Mouse (Mus musculus): Measurements from ENCODE around the gene Gna11. TPM values are rescaled to one million over a fixed set of nuclear protein-coding genes. Genes with fewer than 3 reads are reported as not detected.

The Gna11 gene
- polyA plus RNA-seq, 1 experiment from 2014 or later: 77.1 TPM

GRCm38 (mm10) chr10:81537429-81537828 is 7.6 kb downstream of the Gna11 start:
- Histone ChIP-seq H3K4me1 (replicated peaks) (peaks cover 27% of the 10 kb centered on the region), H3K27ac (no peak overlapping the region), H3K36me3 (peaks cover 43% of the 10 kb centered on the region), H3K4me3 (replicated peaks) (no peak overlapping the region), H3K9ac (replicated peaks) (no peak overlapping the region), H3K9me3 (no peaks in the 10 kb centered on the region), H3K27me3 (no peaks in the 10 kb centered on the region), H3K4me2 (replicated peaks) (no peak overlapping the region)
- 83% methylated on average over 2 of the region's 2 CpGs for WGBS
- no peak for ATAC-seq

DNA sequence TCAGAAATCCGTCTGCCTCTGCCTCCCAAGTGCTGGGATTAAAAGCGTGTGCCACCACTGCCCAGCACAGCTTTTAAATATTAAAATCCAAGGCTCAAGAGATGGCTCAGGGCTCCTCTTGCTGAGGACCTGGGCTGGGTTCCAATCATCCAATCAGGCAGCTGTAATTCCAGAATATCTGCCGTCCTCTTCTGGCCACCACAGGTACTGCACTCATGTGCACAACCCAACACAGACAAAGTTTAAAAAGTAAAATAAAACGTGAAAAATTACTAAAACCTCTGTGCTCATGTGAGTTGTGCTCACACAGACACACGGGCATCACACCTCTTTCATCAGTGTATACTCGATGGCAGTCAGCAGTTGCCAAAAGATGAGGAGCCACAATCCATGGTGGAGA is 8.3 kb downstream of the Gna11 start:
- WGBS: 80% methylated on average over 6 of the region's 6 CpGs
- no peak for ATAC-seq
- no peak overlapping the region for H3K4me2 ChIP-seq (replicated peaks)
- H3K4me1 ChIP-seq (replicated peaks): peaks cover 20% of the 10 kb centered on the region
- H3K9ac ChIP-seq (replicated peaks): no peak overlapping the region
- H3K27ac ChIP-seq: no peak overlapping the region
- no peak overlapping the region for H3K4me3 ChIP-seq (replicated peaks)
- H3K36me3 ChIP-seq: peaks cover 49% of the 10 kb centered on the region
- no peaks in the 10 kb centered on the region for H3K9me3 ChIP-seq
- no peaks in the 10 kb centered on the region for H3K27me3 ChIP-seq

DNA sequence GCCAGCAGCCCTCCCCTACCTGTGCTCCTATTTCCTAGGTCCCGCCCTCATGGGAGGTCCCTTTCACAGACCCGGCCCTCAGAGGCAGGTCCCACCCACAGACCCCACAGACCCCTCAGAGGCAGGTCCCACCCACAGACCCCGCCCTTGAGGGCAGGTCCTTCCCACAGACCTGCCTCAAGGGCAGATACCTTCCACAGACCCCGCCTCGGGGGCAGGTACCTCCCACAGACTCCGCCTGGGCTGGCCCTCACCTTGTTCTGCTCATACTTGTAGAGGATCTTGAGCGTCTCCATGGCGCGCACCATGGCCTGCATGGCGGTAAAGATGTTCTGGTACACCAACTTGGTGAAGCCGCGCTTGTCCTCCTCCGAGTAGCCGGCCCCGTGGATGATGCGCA is 10.2 kb downstream of the Gna11 start:
- 69% methylated on average over 16 of the region's 16 CpGs for WGBS
- no peak for ATAC-seq
- peaks cover 68% of the 10 kb centered on the region for H3K36me3 ChIP-seq

GRCm38 (mm10) chr10:81526779-81527178 is 18.2 kb downstream of the Gna11 start:
- Histone ChIP-seq H3K4me2 (replicated peaks) (no peak overlapping the region), H3K27me3 (peaks cover 8% of the 10 kb centered on the region), H3K27ac (no peak overlapping the region), H3K4me3 (replicated peaks) (no peak overlapping the region), H3K36me3 (peaks cover 36% of the 10 kb centered on the region), H3K9me3 (no peaks in the 10 kb centered on the region), H3K4me1 (replicated peaks) (no peaks in the 10 kb centered on the region), H3K9ac (replicated peaks) (no peak overlapping the region)
- peak; percentile 49; the same call in 1 of the 2 replicates for ATAC-seq
- 15% methylated on average over 14 of the region's 14 CpGs for WGBS

More for the DNA sequence above, 10.2 kb downstream of the Gna11 start:
- Histone ChIP-seq H3K27me3 (no peaks in the 10 kb centered on the region), H3K4me3 (replicated peaks) (no peak overlapping the region), H3K27ac (no peak overlapping the region), H3K9me3 (no peaks in the 10 kb centered on the region), H3K4me2 (replicated peaks) (no peak overlapping the region), H3K9ac (replicated peaks) (no peak overlapping the region), H3K4me1 (replicated peaks) (peaks cover 10% of the 10 kb centered on the region; the same call in 1 of the 2 replicates)

DNA sequence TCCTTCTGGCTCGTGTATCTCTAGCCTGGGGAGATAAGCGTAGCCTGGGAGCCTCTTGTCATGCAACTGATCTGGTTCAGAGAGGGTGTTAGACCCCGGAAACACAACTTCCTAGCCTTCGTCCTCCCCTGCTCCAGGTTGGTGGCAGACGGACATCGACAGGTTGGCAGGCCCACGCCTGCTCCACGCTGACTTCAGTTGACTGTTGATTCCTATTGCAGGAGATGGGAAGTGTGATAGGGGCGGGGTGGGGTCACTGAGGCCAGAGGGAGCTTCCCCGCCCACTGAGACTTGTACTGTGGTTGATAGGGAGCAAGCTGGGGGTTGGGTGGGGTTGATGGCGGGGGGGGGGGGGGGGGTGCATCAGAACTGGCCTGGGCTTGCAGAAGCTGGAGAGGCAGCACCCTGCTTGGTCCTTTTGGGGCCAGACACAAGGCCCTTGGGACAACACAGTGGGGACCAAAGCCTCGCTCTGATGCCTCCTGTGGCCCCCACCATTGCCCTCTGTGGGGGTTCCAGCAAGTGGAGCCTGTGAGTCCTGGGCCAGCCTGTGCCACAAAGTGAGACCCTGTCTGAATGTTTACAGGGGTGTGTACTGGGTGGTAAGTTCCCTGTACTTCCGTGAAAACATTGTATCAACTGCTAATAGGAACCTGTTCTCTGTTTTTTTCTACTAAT is 19.8 kb downstream of the Gna11 start:
- H3K36me3 ChIP-seq: peaks cover 20% of the 10 kb centered on the region
- WGBS: 75% methylated on average over 11 of the region's 13 CpGs
- H3K9ac ChIP-seq (replicated peaks): no peak overlapping the region
- H3K9me3 ChIP-seq: no peaks in the 10 kb centered on the region
- H3K27me3 ChIP-seq: peaks cover 8% of the 10 kb centered on the region
- ATAC-seq: no peak
- no peaks in the 10 kb centered on the region for H3K4me1 ChIP-seq (replicated peaks)
- no peak overlapping the region for H3K27ac ChIP-seq
- no peak overlapping the region for H3K4me2 ChIP-seq (replicated peaks)
- H3K4me3 ChIP-seq (replicated peaks): no peak overlapping the region

- no peaks in the 10 kb centered on the region for H3K9me3 ChIP-seq
- no peak within 1 kb of the TSS; the same call in 1 of the 2 replicates for H3K9ac ChIP-seq (replicated peaks)
- H3K36me3 ChIP-seq: peaks cover 10% of the 10 kb centered on the region
- no peak for ATAC-seq
- 35% methylated on average over 9 of the region's 9 CpGs for WGBS
- peaks cover 8% of the 10 kb centered on the region for H3K27me3 ChIP-seq
- H3K27ac ChIP-seq: no peak within 1 kb of the TSS
- no peak within 1 kb of the TSS for H3K4me2 ChIP-seq (replicated peaks)
- H3K4me3 ChIP-seq (replicated peaks): no peak within 1 kb of the TSS
- no peaks in the 10 kb centered on the region for H3K4me1 ChIP-seq (replicated peaks)
Measured at GRCm38 (mm10) chr10:81524051-81524605, 20.9 kb downstream of the Gna11 start, which contains the start of gene Gna15. Gene Gna15, minus strand, starts transcription at chr10:81524225.

- Histone ChIP-seq H3K4me3 (replicated peaks) (no peak overlapping the region), H3K27ac (no peak overlapping the region), H3K4me2 (replicated peaks) (no peak overlapping the region), H3K36me3 (0 out of 2 replicates have a peak, but pooled peaks cover 5% of the 10 kb centered on the region), H3K4me1 (replicated peaks) (no peaks in the 10 kb centered on the region), H3K27me3 (peaks cover 8% of the 10 kb centered on the region), H3K9me3 (no peaks in the 10 kb centered on the region), H3K9ac (replicated peaks) (no peak overlapping the region; the same call in 1 of the 2 replicates)
- no peak for ATAC-seq
- WGBS: 21% methylated on average over 19 of the region's 19 CpGs
Measured at GRCm38 (mm10) chr10:81523570-81523969, 21.4 kb downstream of the Gna11 start.

GRCm38 (mm10) chr10:81523142-81523541 is 21.8 kb downstream of the Gna11 start:
- Histone ChIP-seq H3K9me3 (no peaks in the 10 kb centered on the region), H3K9ac (replicated peaks) (no peak overlapping the region), H3K4me1 (replicated peaks) (no peaks in the 10 kb centered on the region), H3K27ac (no peak overlapping the region), H3K4me3 (replicated peaks) (no peak overlapping the region), H3K36me3 (0 out of 2 replicates have a peak, but pooled peaks cover 4% of the 10 kb centered on the region), H3K27me3 (peaks cover 8% of the 10 kb centered on the region), H3K4me2 (replicated peaks) (no peak overlapping the region)
- 64% methylated on average over 6 of the region's 6 CpGs for WGBS
- no peak for ATAC-seq

GRCm38 (mm10) chr10:81519978-81520365 is 25.0 kb downstream of the Gna11 start:
- no peak overlapping the region for H3K27ac ChIP-seq
- H3K27me3 ChIP-seq: peaks cover 8% of the 10 kb centered on the region
- WGBS: 83% methylated on average over 3 of the region's 3 CpGs
- H3K4me3 ChIP-seq (replicated peaks): no peak overlapping the region
- H3K9ac ChIP-seq (replicated peaks): no peak overlapping the region
- H3K36me3 ChIP-seq: no peaks in the 10 kb centered on the region
- no peak overlapping the region for H3K4me2 ChIP-seq (replicated peaks)
- no peak for ATAC-seq
- H3K4me1 ChIP-seq (replicated peaks): no peaks in the 10 kb centered on the region
- H3K9me3 ChIP-seq: no peaks in the 10 kb centered on the region

DNA sequence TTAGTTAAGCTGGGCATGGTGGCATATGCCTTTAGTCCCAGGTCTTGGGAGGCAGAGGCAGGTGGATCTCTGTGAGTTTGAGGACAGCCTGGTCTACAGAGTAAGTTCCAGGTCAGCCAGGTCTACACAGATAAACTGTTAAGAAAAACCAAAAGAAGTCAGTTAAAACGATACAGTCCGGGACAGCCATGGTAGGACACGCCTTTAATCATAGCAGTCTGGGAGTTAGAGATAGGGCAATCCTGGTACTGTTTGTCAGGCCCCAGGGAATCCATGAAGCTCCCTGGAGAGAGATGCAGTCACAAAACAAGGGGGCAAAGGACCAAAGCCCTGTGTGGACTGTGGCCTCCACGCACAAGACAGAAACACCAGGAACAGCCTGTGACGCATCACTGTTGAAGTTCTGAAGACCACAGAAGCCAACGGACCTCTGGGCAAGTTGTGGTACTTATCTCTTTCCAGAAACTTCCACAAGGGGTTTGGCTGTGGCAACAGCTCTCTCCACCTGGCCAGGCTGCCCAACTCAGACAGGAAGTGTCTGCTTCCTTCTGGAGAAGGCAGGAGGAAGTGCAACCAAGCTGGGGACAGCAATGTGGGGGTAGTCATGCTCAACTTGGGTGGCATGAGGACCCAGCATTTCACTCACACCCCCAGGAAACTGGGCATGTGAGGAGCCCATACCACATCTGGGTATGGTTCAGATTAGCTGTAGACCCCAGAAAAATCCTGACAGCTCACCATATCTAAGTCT is 25.6 kb downstream of the Gna11 start:
- no peak overlapping the region for H3K9ac ChIP-seq (replicated peaks)
- H3K27ac ChIP-seq: no peak overlapping the region
- H3K4me3 ChIP-seq (replicated peaks): no peak overlapping the region
- no peaks in the 10 kb centered on the region for H3K9me3 ChIP-seq
- no peak for ATAC-seq
- WGBS: 88% methylated on average over 6 of the region's 6 CpGs
- H3K27me3 ChIP-seq: peaks cover 7% of the 10 kb centered on the region
- no peaks in the 10 kb centered on the region for H3K36me3 ChIP-seq
- no peaks in the 10 kb centered on the region for H3K4me1 ChIP-seq (replicated peaks)
- H3K4me2 ChIP-seq (replicated peaks): no peak overlapping the region

- no peak for ATAC-seq
- H3K27me3 ChIP-seq: no peaks in the 10 kb centered on the region; the same call in 1 of the 2 replicates
- no peak overlapping the region for H3K4me3 ChIP-seq (replicated peaks)
- no peak overlapping the region for H3K27ac ChIP-seq
- no peak overlapping the region for H3K4me2 ChIP-seq (replicated peaks)
- H3K9me3 ChIP-seq: no peaks in the 10 kb centered on the region
- no peaks in the 10 kb centered on the region for H3K36me3 ChIP-seq
- no peak overlapping the region for H3K9ac ChIP-seq (replicated peaks)
- H3K4me1 ChIP-seq (replicated peaks): no peaks in the 10 kb centered on the region
- WGBS: 11% methylated on average over 4 of the region's 4 CpGs
Measured at GRCm38 (mm10) chr10:81518546-81518945, 26.4 kb downstream of the Gna11 start.

- Histone ChIP-seq H3K4me1 (replicated peaks) (no peaks in the 10 kb centered on the region), H3K27me3 (peaks cover 8% of the 10 kb centered on the region), H3K9me3 (no peaks in the 10 kb centered on the region), H3K36me3 (no peaks in the 10 kb centered on the region), H3K9ac (replicated peaks) (no peak overlapping the region), H3K4me3 (replicated peaks) (no peak overlapping the region), H3K4me2 (replicated peaks) (no peak overlapping the region), H3K27ac (no peak overlapping the region)
- ATAC-seq: no peak
- 86% methylated on average over 8 of the region's 8 CpGs for WGBS
Measured at GRCm38 (mm10) chr10:81517227-81517626, 27.8 kb downstream of the Gna11 start.
